Mouse (Mus musculus) pancreas, adult 10 weeks (tissue): ENCODE measurements around the gene Obox7. TPM values are rescaled to one million over a fixed set of nuclear protein-coding genes. Genes with fewer than 3 reads are reported as not detected.

ENCODE experiments used
- polyA plus RNA-seq: library from polyadenylated mRNA; stranded (reverse); fragments of 350-450 nt; fragmentation: Illumina TruSeq; extraction: RNeasy Lipid Tissue Mini Kit (QIAGEN cat#74804); gene quantifications from one replicate; pipeline ENCODE4 v1.2.3, GENCODE M21; 2015; ENCODE audit warnings: low read depth, low replicate concordance; ENCODE audit not compliant: insufficient read depth

The Obox7 gene
- not detected for polyA plus RNA-seq

GRCm38 (mm10) chr7:14659196-14659595 lies at the start of gene Obox7:
TSS of gene Obox7 (plus strand) at chr7:14659496.

Other genes with a start within 250 kb of the Obox7 start
- gene Sult2a8, start 212.7 kb upstream of the Obox7 start, polyA plus RNA-seq = not detected
- not detected for gene Sult2a7, start 165.3 kb upstream of the Obox7 start, polyA plus RNA-seq
- not detected for gene Vmn1r90, start 96.0 kb upstream of the Obox7 start, polyA plus RNA-seq